Mouse (Mus musculus): ENCODE data around the gene Zfp839. TPM values are rescaled to one million over a fixed set of nuclear protein-coding genes. Genes with fewer than 3 reads are reported as not detected.
A peak's percentile ranks its signal among the peaks of the same experiment; 100 is the strongest.

Gene Zfp839
- total and polyA plus RNA-seq, 2 experiments = 4.0 to 4.8 TPM

DNA sequence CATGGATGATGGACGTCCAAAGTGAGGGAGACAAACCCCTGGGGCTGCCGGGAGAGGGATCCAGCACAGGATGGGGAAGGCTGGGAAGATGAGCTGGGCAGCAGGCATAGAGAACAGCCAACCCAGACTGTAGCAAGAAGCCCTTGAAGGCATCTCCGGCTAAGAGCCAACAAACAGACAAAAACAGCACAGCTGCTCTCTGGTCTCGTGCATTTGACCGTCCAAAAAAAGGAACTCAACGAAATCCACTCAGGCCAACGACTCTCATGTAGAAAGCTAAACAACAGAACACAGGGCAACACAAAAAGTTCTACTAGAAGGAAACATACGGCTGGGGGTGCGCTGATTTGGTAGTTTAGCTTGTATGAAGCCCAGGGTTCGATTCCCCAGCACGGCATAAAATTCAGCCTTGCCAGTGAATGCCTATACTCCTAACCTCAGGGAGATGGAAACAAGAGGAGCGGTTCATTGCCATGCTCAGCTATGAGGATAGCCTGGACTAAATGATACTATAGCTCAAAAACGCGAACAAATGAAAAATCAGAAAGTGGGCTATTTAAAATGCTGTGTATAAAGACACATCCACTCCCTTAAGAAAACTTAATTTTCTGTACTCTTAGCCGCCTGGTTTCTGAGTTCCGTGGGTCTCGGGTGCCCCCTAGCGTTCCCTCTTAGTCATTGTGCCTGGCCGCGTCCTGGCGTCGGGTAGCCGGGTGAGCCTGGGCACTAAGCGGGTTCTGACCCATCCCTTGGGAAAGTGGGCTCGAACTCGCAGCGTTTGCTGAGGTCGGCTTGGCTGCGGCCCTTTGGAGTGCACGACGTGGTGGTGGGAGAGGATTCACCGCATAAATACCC, 6.6 kb upstream of the Zfp839 start:
- peak overlapping the region; percentile 46 for H3K4me3 ChIP-seq (ENCODE audit: insufficient read depth, low read depth, low read length)
- peak; percentile 93 for TF ChIP-seq CTCF (IDR thresholded peaks at IDR 0.05; ENCODE audit: low read depth, low read length)
- no peak for TF ChIP-seq POLR2A (IDR thresholded peaks at IDR 0.05; ENCODE audit: extremely low read depth, insufficient read depth, low read length)
- H3K36me3 ChIP-seq (ENCODE audit: control insufficient read depth, insufficient read depth, low read length) = no peaks in the 10 kb centered on the region
- no peaks in the 10 kb centered on the region for H3K27me3 ChIP-seq (ENCODE audit: control insufficient read depth, insufficient read depth, low read length)
- peaks cover 2% of the 10 kb centered on the region; the same call in 1 of the 2 replicates for H3K4me1 ChIP-seq (ENCODE audit: control insufficient read depth, insufficient read depth, low read length)
- no peak overlapping the region for H3K27ac ChIP-seq (replicated peaks; ENCODE audit: insufficient read depth, low read depth, low read length)
- H3K79me2 ChIP-seq (ENCODE audit: control insufficient read depth, insufficient read depth, low read length) = no peaks in the 10 kb centered on the region
- peak overlapping the region; percentile 11; the same call in 1 of the 2 replicates for H3K9ac ChIP-seq (ENCODE audit: low read depth, low read length)
- WGBS = 23% methylated on average over 32 of the region's 32 CpGs
- peak; percentile 53 for DNase-seq (ENCODE audit: extremely low read depth, low read depth, low spot score)

DNA sequence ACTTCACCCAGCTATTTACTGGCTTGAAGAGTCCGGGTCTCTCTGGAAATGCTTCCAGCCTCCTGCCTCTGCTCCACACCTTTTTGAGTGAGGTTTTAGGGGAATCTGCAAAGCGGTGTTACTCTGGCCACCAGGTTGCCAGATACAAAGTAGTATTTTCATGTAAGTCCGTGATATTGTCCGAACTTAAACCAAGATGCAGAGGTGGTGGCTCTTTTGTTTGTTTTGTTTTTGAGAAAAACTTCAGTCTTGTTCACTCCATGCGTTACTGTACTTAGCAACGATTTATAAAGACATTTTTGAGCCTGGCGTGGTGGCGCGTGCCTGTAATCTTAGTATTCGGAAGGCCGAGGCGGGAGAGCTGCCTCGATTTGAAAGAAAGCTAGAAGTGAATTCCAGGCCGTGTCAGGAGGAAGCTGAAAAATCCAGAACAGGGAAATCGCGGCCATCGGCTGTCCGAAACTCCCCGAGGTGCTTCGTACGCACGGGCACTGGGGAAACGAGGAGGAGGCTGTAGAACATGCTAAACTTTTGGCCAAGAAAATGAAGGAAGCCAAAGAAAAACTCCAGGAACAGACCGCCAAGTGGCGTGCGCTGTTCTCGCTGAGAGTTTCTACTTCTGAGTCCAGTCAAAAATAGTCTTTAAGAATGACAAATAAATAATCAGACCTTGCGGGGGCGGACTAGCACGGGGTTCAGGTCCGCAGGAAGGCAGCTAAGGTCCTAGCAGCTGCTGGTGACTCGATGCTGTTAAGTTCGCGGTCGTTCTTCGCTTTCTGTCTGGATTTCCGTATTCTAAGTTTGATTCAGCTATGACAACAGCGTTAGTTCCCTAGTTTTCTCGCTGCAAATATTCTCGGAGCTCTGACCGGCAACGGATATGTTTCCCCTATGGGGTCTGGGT, 5.6 kb upstream of the Zfp839 start:
- peak overlapping the region; percentile 26 for H3K27ac ChIP-seq (replicated peaks; ENCODE audit: insufficient read depth, low read depth, low read length)
- no peaks in the 10 kb centered on the region for H3K36me3 ChIP-seq (ENCODE audit: control insufficient read depth, insufficient read depth, low read length)
- no peaks in the 10 kb centered on the region for H3K79me2 ChIP-seq (ENCODE audit: control insufficient read depth, insufficient read depth, low read length)
- H3K27me3 ChIP-seq (ENCODE audit: control insufficient read depth, insufficient read depth, low read length) = no peaks in the 10 kb centered on the region
- peak overlapping the region; percentile 46 for H3K4me3 ChIP-seq (ENCODE audit: insufficient read depth, low read depth, low read length)
- H3K9ac ChIP-seq (ENCODE audit: low read depth, low read length) = peak overlapping the region; percentile 52
- H3K4me1 ChIP-seq (ENCODE audit: control insufficient read depth, insufficient read depth, low read length) = peaks cover 2% of the 10 kb centered on the region; the same call in 1 of the 2 replicates
- TF ChIP-seq POLR2A (IDR thresholded peaks at IDR 0.05; ENCODE audit: extremely low read depth, insufficient read depth, low read length) = no peak
- TF ChIP-seq CTCF (IDR thresholded peaks at IDR 0.05; ENCODE audit: low read depth, low read length) = no peak
- DNase-seq (ENCODE audit: extremely low read depth, low read depth, low spot score) = peak; percentile 39
- whole genome bisulfite sequencing = 3% methylated on average over 42 of the region's 42 CpGs

DNA sequence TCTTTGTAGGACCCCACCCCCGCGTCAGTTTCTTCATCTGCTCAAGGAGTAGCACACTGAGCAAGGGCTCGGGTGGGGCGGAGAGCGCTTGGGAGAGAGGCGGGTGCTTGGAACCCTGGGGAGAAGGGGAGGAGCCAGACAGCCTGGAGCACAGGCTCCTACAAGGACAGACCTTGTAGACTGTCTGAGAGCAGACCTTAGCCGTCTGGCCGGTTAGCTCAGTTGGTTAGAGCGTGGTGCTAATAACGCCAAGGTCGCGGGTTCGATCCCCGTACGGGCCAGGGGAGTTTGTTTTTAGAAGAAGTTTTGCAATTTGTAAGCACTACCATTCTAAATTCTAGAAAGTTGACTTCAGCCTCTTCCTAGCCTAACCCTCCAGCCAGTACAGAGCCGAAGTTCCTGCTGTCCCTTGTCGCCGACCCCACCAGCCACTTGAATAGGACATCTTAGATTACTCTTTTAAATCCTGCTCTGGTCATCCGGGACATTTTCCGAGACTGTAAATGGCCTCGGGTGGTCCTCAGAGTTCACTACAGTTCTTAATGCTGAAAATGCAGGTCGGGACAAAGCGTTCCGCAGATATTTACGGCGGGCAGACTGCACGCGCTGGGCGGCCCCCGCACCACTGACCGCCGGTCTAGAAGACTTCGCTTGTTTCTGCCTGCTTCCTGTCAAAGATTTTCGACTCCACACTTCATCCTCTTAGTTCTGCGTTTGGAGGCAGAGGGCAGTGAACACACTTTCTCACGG, 4.7 kb upstream of the Zfp839 start:
- peak overlapping the region; percentile 61 for H3K9ac ChIP-seq (ENCODE audit: low read depth, low read length)
- WGBS = 4% methylated on average over 36 of the region's 36 CpGs
- H3K36me3 ChIP-seq (ENCODE audit: control insufficient read depth, insufficient read depth, low read length) = no peaks in the 10 kb centered on the region
- DNase-seq (ENCODE audit: extremely low read depth, low read depth, low spot score) = peak; percentile 85
- peak overlapping the region; percentile 70 for H3K27ac ChIP-seq (replicated peaks; ENCODE audit: insufficient read depth, low read depth, low read length)
- no peak for TF ChIP-seq POLR2A (IDR thresholded peaks at IDR 0.05; ENCODE audit: extremely low read depth, insufficient read depth, low read length)
- TF ChIP-seq CTCF (IDR thresholded peaks at IDR 0.05; ENCODE audit: low read depth, low read length) = no peak
- H3K4me3 ChIP-seq (ENCODE audit: insufficient read depth, low read depth, low read length) = peak overlapping the region; percentile 45
- H3K4me1 ChIP-seq (ENCODE audit: control insufficient read depth, insufficient read depth, low read length) = peaks cover 2% of the 10 kb centered on the region; the same call in 1 of the 2 replicates
- H3K27me3 ChIP-seq (ENCODE audit: control insufficient read depth, insufficient read depth, low read length) = no peaks in the 10 kb centered on the region
- no peaks in the 10 kb centered on the region for H3K79me2 ChIP-seq (ENCODE audit: control insufficient read depth, insufficient read depth, low read length)

DNA sequence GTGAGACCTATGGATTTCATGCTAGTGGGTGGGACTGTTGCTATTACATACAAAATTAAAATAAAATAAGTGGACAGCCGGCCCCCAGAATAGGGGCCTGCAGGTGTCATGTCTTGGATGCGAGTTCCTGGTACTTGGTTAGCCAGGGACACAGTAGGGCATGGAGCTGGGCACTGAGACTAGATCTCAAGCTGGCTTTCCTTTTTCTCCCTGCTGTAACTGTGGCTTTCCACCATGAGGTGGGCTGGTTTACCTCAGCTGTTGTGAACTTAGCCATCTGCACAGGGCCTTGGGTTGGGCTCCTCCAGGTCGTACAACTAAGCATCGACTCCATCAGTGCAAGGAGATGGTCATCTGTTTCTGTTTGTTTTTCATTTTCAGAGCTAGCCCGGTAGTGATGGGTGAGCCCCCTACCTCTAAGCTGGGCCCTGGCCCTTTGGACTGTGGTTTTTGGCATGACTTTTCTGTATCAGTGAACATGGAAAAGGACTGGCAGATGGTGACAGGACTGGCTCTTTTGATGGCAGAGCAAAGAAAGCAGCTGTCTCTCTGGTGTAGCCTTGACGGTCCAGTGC, 3.8 kb upstream of the Zfp839 start:
- no peaks in the 10 kb centered on the region for H3K27me3 ChIP-seq (ENCODE audit: control insufficient read depth, insufficient read depth, low read length)
- peaks cover 2% of the 10 kb centered on the region; the same call in 1 of the 2 replicates for H3K79me2 ChIP-seq (ENCODE audit: control insufficient read depth, insufficient read depth, low read length)
- H3K36me3 ChIP-seq (ENCODE audit: control insufficient read depth, insufficient read depth, low read length) = no peaks in the 10 kb centered on the region
- TF ChIP-seq POLR2A (IDR thresholded peaks at IDR 0.05; ENCODE audit: extremely low read depth, insufficient read depth, low read length) (no peak), CTCF (IDR thresholded peaks at IDR 0.05; ENCODE audit: low read depth, low read length) (no peak)
- no peak for DNase-seq (ENCODE audit: extremely low read depth, low read depth, low spot score)
- WGBS = 87% methylated on average over 6 of the region's 6 CpGs
- H3K27ac ChIP-seq (replicated peaks; ENCODE audit: insufficient read depth, low read depth, low read length) = no peak overlapping the region
- H3K4me3 ChIP-seq (ENCODE audit: insufficient read depth, low read depth, low read length) = no peak overlapping the region
- H3K9ac ChIP-seq (ENCODE audit: low read depth, low read length) = no peak overlapping the region
- peaks cover 7% of the 10 kb centered on the region for H3K4me1 ChIP-seq (ENCODE audit: control insufficient read depth, insufficient read depth, low read length)

DNA sequence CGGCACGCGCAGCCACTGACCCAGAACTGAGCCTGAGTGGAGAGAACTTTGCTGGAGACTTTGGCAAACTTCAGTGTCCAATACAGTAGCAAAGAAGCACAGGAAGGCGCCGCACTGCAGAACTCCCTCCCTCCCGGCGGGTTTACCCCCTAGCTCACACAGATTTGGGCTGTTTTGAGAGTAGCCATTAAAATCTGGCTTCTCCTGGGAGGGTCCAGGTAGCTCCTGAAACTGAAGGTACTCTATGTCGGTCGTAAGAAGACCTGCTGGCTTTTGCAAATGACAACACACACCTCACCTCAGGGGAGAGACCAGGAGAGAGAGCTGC, 840 bp downstream of the Zfp839 start:
- Histone ChIP-seq H3K27me3 (ENCODE audit: control insufficient read depth, insufficient read depth, low read length) (no peaks in the 10 kb centered on the region), H3K9ac (ENCODE audit: low read depth, low read length) (peak overlapping the region; percentile 96), H3K4me3 (ENCODE audit: insufficient read depth, low read depth, low read length) (peak overlapping the region; percentile 94), H3K36me3 (ENCODE audit: control insufficient read depth, insufficient read depth, low read length) (peaks cover 6% of the 10 kb centered on the region; the same call in 1 of the 2 replicates), H3K27ac (replicated peaks; ENCODE audit: insufficient read depth, low read depth, low read length) (peak overlapping the region; percentile 93), H3K4me1 (ENCODE audit: control insufficient read depth, insufficient read depth, low read length) (peaks cover 10% of the 10 kb centered on the region; the same call in 1 of the 2 replicates), H3K79me2 (ENCODE audit: control insufficient read depth, insufficient read depth, low read length) (peaks cover 17% of the 10 kb centered on the region; the same call in 1 of the 2 replicates)
- TF ChIP-seq CTCF (IDR thresholded peaks at IDR 0.05; ENCODE audit: low read depth, low read length) = no peak
- no peak for TF ChIP-seq POLR2A (IDR thresholded peaks at IDR 0.05; ENCODE audit: extremely low read depth, insufficient read depth, low read length)
- DNase-seq (ENCODE audit: extremely low read depth, low read depth, low spot score) = no peak
- WGBS = 6% methylated on average over 9 of the region's 9 CpGs
